Mouse (Mus musculus) kidney, adult 18-20 months (tissue): ENCODE measurements around the gene Acss3.

Source experiments
- DNase-seq: peaks from one replicate; pipeline ENCODE4 v3.0.0; 2021

Acss3 gene

DNA sequence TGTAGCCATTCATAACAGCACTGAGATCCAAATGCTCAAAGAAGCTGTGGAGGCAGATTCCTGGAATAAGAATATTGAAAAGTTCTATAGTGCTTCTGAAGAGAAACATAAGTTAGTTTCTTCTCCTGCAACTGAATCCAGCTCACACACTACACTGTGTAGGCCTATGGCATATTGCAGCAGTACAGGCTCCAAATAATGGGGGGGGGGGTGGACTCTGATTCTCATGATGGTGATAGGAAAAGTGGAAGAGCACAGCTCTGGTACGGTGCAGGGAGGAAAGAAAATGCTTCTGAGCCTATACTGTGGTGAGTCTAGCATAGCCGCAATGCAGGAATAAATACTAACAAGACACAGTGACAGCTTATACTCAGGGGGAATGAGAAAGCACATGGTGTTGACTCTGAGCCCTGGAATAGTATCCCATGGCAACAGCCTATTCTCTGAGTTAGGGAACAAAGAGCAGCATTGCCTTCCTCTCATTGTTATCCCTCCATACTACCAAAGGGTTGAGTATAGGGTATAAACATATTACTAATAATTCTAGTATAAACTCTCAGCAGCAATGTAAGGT is 125.3 kb downstream of the Acss3 start:
- no peak for DNase-seq

DNA sequence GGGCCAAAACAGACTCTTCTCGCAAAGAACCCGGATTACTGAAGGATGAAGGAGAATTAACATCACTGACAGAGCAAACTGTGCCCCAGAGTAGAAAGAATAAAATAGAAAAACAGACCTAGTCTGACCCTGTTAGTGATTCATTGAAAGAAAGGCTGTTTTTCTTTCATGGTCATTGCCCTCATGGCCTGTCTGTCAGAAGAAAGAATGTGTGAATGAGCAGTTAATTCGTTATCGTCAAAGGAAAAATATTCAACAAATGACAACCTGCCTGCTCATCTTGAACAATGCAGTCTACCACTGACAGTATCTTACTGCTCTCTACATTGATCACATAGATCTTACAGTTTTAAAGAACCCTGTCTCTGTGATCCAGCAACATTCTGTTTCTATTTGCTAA is 134.0 kb downstream of the Acss3 start:
- DNase-seq: no peak

GRCm38 (mm10) chr10:106975193-106976141 is 148.0 kb downstream of the Acss3 start:
- DNase-seq: no peak

GRCm38 (mm10) chr10:106959026-106959425 is 164.4 kb downstream of the Acss3 start:
- no peak for DNase-seq

- DNase-seq: no peak
Observed at GRCm38 (mm10) chr10:106941380-106941779, 182.1 kb downstream of the Acss3 start.

DNA sequence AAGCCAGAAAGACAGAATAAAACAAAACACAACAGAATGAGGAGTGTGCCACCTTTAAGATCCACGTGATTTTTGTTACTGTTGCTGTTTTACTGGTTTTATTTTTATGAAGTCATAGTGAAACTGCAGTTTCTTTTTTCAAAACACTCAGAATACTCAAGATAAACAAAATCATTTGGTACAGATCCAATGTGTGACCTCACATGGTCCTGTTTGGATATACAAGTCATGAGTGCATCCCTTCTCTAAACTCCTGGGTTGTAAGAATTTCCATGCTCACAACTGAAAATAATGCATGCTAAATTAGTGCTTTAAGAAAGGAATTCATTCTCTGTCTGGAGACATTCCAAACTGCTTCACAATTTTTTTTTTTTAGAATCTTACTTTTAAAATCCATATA is 184.0 kb downstream of the Acss3 start:
- no peak for DNase-seq

- DNase-seq: no peak
Observed at GRCm38 (mm10) chr10:106938851-106939250, 184.6 kb downstream of the Acss3 start.

- DNase-seq: no peak
Observed at GRCm38 (mm10) chr10:106936996-106937395, 186.5 kb downstream of the Acss3 start.

DNA sequence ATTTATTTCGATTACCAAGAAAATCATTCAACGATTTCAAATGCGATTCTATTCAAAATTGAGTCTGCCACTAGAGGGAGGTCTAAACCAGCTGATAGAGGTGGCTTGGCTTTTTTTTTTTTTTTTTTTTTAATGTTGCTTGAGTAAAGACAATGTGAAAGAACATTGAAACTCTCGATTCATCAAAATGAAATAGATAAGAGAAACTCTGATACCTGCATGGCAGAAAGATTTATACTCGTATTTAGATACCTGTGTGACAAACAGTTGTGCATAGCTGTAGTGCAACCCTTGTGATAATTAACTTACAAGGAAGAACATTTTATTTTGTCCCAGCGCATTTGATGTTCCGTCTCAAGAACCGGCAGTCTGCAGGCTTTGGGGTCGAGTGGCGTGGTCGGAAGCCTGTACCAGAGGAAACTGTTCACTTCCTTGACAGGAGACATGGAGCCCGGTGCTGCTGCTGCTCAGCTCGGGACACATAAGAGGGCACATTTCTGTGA is 190.8 kb downstream of the Acss3 start:
- peak; percentile 12 for DNase-seq

DNA sequence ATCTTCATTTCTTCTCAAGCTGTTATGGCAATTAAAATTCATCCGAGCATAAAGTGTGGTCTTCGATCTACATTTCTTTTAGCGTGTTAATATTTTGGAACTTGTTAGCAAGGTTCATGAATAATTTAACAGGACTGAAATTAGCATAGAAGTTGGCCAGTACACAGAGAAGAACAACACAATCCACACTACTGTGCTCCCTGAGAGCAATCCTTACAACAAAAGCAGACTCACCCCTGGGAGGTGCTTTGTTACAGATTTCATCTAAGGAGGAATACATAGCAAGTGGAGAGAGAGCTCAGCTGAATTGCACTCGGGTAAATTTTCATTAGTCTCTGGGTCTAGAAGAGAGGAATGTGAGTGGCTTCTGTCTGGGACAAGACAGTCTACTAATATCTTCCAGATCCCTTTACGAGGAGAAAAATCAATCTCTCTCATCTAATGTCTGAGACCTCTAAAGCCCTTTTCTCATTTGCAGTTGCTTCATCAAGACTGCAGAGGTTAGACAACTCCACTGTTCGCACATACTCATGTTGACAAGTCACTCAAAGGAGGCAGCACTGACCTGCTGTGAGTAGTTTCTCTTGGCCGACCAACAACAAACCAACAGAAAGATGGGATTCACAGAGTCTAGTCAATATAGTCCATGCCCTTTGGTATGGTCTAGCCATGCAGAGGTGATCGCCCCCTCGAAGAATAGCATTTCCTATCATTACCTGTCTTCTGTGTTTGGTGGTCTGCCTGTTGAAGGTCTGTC is 194.7 kb downstream of the Acss3 start:
- DNase-seq: no peak

DNA sequence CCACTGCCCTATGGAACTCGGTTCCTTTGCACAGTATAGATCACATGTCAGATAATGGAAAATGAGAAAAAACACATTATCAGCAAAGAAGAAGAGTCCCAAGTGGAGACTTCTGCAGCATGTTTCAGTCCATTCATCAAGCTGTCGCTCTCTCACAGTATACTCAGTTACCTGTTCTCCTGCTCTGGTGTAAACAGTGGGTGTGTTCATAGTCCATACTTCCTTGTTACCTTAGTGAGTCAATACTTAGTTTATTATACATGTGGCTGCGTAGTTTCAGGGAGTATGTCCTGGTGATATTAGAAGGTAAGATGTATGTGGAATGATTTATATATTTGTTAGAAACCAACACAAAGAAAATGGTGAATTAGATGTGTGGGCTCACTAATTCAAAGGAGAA is 198.7 kb downstream of the Acss3 start:
- DNase-seq: no peak

DNA sequence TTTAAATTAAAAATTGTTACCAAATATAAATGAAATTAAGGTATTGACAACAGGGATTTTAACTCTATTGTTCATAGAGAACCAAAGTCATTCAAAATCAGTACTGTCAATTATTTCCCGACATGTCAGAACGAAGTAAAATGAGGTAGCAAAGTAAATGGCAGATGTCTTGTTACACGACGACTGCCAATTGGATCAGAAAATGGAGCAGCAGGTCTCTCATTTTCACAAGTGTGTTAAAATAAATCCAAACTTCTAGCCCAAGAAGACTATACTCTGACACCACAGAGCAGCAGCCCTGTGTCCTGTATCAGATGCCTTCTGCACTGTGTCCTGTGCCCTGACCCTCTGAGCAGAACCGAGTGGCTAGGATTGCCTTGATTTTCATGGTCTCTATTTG is 199.1 kb downstream of the Acss3 start:
- no peak for DNase-seq

- no peak for DNase-seq
Observed at GRCm38 (mm10) chr10:106914822-106915221, 208.6 kb downstream of the Acss3 start.

DNA sequence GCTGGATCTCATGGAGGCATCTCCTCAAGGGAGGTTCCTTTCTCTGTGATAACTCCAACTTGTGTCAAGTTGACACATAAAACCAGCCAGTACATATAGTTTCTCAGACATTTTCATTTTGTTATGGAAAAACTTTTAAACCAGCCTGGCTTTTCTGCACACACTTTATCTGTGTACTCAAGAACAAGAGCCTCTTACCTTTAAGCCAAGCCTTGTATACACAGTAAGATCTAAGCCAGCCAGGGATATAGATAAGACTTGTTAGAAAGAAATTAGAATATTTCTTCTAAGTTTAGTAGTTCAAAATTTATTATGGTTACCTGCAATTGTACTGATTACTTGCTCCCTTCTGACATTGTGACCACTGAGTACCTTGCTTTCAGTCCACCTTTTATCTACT is 209.2 kb downstream of the Acss3 start:
- DNase-seq: no peak

- DNase-seq: no peak
Observed at GRCm38 (mm10) chr10:106913032-106913431, 210.4 kb downstream of the Acss3 start.

- DNase-seq: no peak
Observed at GRCm38 (mm10) chr10:106910108-106910507, 213.4 kb downstream of the Acss3 start.

DNA sequence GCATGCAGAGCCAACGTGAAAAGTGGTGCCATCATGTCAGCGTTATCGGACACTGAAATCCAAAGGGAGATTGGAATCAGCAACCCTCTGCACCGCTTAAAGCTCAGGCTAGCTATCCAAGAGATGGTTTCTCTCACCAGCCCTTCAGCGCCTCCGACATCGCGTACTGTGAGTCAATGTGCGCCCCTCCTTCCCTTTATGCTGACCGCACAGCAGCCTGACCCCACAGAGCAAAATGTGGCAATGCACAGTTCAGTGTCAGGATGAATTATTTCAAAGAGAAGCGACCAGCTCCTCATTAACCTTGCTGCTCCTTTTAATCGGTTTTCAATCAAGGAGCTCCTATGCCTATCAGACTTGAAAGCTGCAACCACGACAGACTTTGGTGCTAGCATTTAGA is 227.1 kb downstream of the Acss3 start:
- no peak for DNase-seq
